Mouse (Mus musculus) neural tube, embryonic 15.5 days (tissue): ENCODE results near the gene Kifc1. TPM values are rescaled to one million over a fixed set of nuclear protein-coding genes. Genes with fewer than 3 reads are reported as not detected.
"Not testable (repeated sequence)": the region's sequence is repeated elsewhere in the genome, so short reads cannot be mapped to it uniquely, and the experiment has no call there.

ENCODE experiments used
- ATAC-seq: fragments of 200-750 bp; cut with Nextera tagmentation; 2 replicates; pipeline ENCODE4 v1.8.0; 2017; ENCODE audit warnings: mild to moderate bottlenecking, moderate TSS enrichment, moderate library complexity; ENCODE audit not compliant: low FRiP score
- H3K27ac ChIP-seq: fragments of 300-500 bp; sonication (generic); replicated peaks from 2 replicates; pipeline ENCODE4 v1.5.1; 2015; ENCODE audit warnings: mild to moderate bottlenecking, inconsistent platforms
- H3K27me3 ChIP-seq: fragments of 300-500 bp; sonication (generic); replicated peaks from 2 replicates; pipeline ENCODE4 v1.6.1; 2015; ENCODE audit warnings: inconsistent platforms
- H3K36me3 ChIP-seq: fragments of 300-500 bp; sonication (generic); 2 replicates; pipeline ENCODE4 v1.6.1; 2015; ENCODE audit warnings: inconsistent platforms
- H3K4me1 ChIP-seq: fragments of 300-500 bp; sonication (generic); 2 replicates; pipeline ENCODE4 v1.6.1; 2015; ENCODE audit warnings: inconsistent platforms
- H3K4me2 ChIP-seq: fragments of 300-500 bp; sonication (generic); 2 replicates; pipeline ENCODE4 v1.6.1; 2015; ENCODE audit warnings: inconsistent platforms, mild to moderate bottlenecking, moderate library complexity
- H3K4me3 ChIP-seq: fragments of 300-500 bp; sonication (generic); replicated peaks from 2 replicates; pipeline ENCODE4 v1.5.1; 2015; ENCODE audit warnings: mild to moderate bottlenecking, inconsistent platforms
- H3K9ac ChIP-seq: fragments of 300-500 bp; sonication (generic); replicated peaks from 2 replicates; pipeline ENCODE4 v1.6.1; 2015; ENCODE audit warnings: mild to moderate bottlenecking, inconsistent platforms
- H3K9me3 ChIP-seq: fragments of 300-500 bp; sonication (generic); replicated peaks from 2 replicates; pipeline ENCODE4 v1.6.1; 2016; ENCODE audit warnings: inconsistent platforms
- whole genome bisulfite sequencing: fragments of 180-500 bp; shearing (Covaris S2); methylation state at CpG from one replicate; pipeline ENCODE4 v1.1.7; 2015; ENCODE audit warnings: mixed read lengths; 5-methylcytosine and 5-hydroxymethylcytosine counted together
- polyA plus RNA-seq: library from polyadenylated mRNA; unstranded; fragments of >200 nt; fragmentation: Nextera tagmentation; extraction: Ambion mirVana; gene quantifications from 2 replicates; pipeline ENCODE4 v1.2.1, GENCODE M21; 2015

The Kifc1 gene
- polyA plus RNA-seq, 1 experiment from 2014 or later = 2.0 TPM

GRCm38 (mm10) chr17:33909077-33909868, 18.8 kb upstream of the Kifc1 start, which contains the start of gene Daxx:
Daxx (plus strand) TSS chr17:33909414.
- Histone ChIP-seq H3K4me1 (peaks cover 48% of the 10 kb centered on the region), H3K9me3 (no peaks in the 10 kb centered on the region), H3K9ac (peak within 1 kb of the TSS; percentile 91), H3K27ac (peak within 1 kb of the TSS; percentile 94), H3K36me3 (peaks cover 30% of the 10 kb centered on the region), H3K27me3 (no peaks in the 10 kb centered on the region), H3K4me3 (peak within 1 kb of the TSS; percentile 87), H3K4me2 (peak within 1 kb of the TSS; percentile 95)
- ATAC-seq = peak; percentile 95
- under 1% methylated on average over 68 of the region's 68 CpGs for WGBS

- Histone ChIP-seq H3K27ac (peak overlapping the region; percentile 94), H3K36me3 (peaks cover 22% of the 10 kb centered on the region), H3K9me3 (no peaks in the 10 kb centered on the region), H3K4me1 (peaks cover 41% of the 10 kb centered on the region), H3K4me3 (peak overlapping the region; percentile 87), H3K9ac (peak overlapping the region; percentile 70), H3K27me3 (no peaks in the 10 kb centered on the region), H3K4me2 (peak overlapping the region; percentile 95)
- peak; percentile 23 for ATAC-seq
- whole genome bisulfite sequencing = under 1% methylated on average over 43 of the region's 44 CpGs
Observed at GRCm38 (mm10) chr17:33908331-33909076, 18.0 kb upstream of the Kifc1 start.

GRCm38 (mm10) chr17:33904835-33905234, 14.4 kb upstream of the Kifc1 start, which contains the start of gene Platr17:
Platr17 (plus strand) TSS chr17:33905135.
- H3K9ac ChIP-seq, H3K4me3 ChIP-seq, H3K27me3 ChIP-seq, ATAC-seq, H3K9me3 ChIP-seq, H3K4me2 ChIP-seq, H3K36me3 ChIP-seq, H3K27ac ChIP-seq: not testable (repeated sequence)
- peaks cover 12% of the 10 kb centered on the region for H3K4me1 ChIP-seq
- 28% methylated on average over 3 of the region's 4 CpGs for WGBS

DNA sequence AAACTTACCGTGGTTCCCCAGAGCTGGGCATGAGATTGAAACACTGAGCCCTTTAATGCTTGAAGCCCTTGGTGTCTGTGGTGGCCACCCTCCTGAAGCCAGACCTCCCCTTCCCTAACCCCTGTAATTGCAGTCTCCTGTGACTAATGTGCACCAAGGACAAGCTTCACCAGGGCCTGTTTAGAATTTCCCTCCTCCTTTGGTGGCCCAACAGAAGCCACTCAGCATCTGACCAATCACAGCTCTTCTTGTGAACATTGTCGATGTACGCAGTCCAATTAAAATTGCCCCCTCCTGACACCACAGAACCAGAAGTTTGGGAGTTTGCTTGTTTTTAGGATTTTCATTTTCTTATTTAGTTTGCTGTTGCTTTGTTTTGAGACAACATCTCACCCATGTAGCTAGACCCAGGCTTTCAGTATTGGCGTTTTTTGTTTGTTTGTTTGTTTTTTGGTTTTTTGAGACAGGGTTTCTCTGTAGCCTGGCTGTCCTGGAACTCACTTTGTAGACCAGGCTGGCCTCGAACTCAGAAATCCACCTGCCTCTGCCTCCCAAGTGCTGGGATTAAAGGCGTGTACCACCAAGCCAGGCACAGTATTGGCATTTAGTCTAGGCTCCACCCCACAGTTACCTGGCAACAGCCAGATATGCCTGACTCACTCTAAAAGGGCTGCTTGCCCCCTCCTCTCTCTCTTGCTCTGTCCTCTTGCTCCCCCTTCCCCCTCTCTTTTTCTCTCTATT, 13.6 kb upstream of the Kifc1 start:
- not testable (repeated sequence) for H3K27me3 ChIP-seq, H3K4me3 ChIP-seq, H3K4me1 ChIP-seq, H3K27ac ChIP-seq, H3K9ac ChIP-seq, H3K36me3 ChIP-seq, H3K4me2 ChIP-seq, H3K9me3 ChIP-seq, ATAC-seq
- 77% methylated on average over 6 of the region's 6 CpGs for WGBS

- Histone ChIP-seq H3K27me3 (no peaks in the 10 kb centered on the region), H3K27ac (no peak overlapping the region), H3K4me3 (no peak overlapping the region), H3K4me1 (peaks cover 1% of the 10 kb centered on the region), H3K9ac (no peak overlapping the region), H3K9me3 (no peaks in the 10 kb centered on the region), H3K4me2 (no peak overlapping the region), H3K36me3 (no peaks in the 10 kb centered on the region)
- WGBS = 91% methylated on average over 7 of the region's 7 CpGs
- ATAC-seq = no peak
Observed at GRCm38 (mm10) chr17:33902491-33902890, 12.0 kb upstream of the Kifc1 start.

GRCm38 (mm10) chr17:33902079-33902478, 11.6 kb upstream of the Kifc1 start:
- 42% methylated on average over 4 of the region's 4 CpGs for WGBS
- ATAC-seq = no peak
- Histone ChIP-seq H3K27ac (no peak overlapping the region), H3K4me2 (no peak overlapping the region), H3K27me3 (no peaks in the 10 kb centered on the region), H3K9ac (no peak overlapping the region), H3K4me3 (no peak overlapping the region), H3K36me3 (no peaks in the 10 kb centered on the region), H3K4me1 (no peaks in the 10 kb centered on the region), H3K9me3 (no peaks in the 10 kb centered on the region)

DNA sequence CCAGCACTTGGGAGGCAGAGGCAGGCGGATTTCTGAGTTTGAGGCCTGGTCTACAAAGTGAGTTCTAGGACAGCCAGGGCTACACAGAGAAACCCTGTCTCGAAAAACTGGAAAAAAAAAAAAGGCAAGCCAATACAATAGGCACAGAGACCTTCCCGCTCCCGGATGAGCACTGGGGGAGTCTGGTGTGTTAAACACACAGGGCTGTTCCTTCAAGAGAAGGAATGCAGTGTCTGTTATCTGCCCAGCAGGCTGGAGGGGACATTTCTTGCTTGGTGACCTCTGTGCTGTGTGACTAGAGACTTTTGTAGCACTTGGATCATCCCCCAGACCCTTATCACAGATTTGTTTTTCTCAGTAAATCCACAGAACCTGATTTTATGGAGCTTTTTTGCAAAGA, 11.2 kb upstream of the Kifc1 start:
- H3K4me3 ChIP-seq = no peak overlapping the region
- no peaks in the 10 kb centered on the region for H3K27me3 ChIP-seq
- no peak overlapping the region for H3K27ac ChIP-seq
- no peaks in the 10 kb centered on the region for H3K4me1 ChIP-seq
- H3K4me2 ChIP-seq = no peak overlapping the region
- no peak overlapping the region for H3K9ac ChIP-seq
- no peak for ATAC-seq
- 65% methylated on average over 4 of the region's 4 CpGs for WGBS
- H3K9me3 ChIP-seq = no peaks in the 10 kb centered on the region
- H3K36me3 ChIP-seq = no peaks in the 10 kb centered on the region

DNA sequence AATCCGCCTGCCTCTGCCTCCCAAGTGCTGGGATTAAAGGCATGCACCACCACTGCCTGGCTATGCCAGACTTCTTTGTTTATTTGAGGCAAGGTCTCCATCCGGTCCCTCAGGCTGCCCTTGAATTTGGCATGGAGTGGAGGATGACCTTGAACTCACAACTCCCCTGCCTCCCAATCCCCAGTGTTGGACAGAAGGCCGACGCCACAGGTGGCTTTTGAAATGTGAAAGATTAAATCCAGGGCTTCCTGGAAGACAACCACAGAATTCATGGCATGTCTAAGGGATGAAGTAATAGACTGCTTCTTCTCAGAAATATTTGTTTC, 10.5 kb upstream of the Kifc1 start:
- Histone ChIP-seq H3K4me2 (no peak overlapping the region), H3K9ac (no peak overlapping the region), H3K27me3 (no peaks in the 10 kb centered on the region), H3K9me3 (no peaks in the 10 kb centered on the region), H3K4me1 (no peaks in the 10 kb centered on the region), H3K4me3 (no peak overlapping the region), H3K36me3 (no peaks in the 10 kb centered on the region), H3K27ac (no peak overlapping the region)
- ATAC-seq = no peak
- WGBS = 88% methylated on average over 4 of the region's 4 CpGs

DNA sequence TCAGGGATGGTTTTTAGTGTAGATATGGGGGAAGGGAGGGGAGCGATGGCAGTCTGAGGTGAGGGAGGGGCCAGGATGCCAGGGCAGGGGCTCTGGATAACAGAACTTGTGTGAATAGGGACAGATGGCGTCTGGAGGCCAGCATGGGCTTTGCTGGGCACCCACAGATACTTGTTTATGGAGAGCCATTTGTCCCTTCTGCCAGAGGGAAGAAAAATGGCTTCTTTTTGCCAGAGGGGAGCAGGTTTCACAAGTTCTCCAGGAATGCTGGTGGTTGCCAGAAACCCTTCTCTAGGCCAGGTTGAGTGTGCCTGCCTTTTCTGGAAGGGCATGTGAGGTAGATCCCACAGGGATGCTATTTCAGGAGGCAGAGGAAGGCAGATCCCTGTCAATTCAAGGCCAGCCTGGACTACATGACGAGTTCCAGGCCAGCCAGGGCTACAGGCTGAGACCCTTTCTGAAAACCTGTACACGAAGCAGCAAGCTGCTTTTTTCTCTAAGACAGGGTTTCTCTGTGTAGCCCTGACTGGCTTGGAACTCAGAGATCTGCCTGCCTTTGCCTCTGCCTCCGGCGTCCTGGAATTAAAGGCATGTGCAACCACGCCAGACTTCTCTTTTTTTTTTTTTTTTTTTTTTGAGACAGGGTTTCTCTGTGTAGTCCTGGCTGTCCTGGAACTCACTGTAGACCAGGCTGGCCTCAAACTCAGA, 10.0 kb upstream of the Kifc1 start:
- Histone ChIP-seq H3K27me3 (no peaks in the 10 kb centered on the region), H3K36me3 (no peaks in the 10 kb centered on the region), H3K9ac (no peak overlapping the region), H3K27ac (no peak overlapping the region), H3K4me3 (no peak overlapping the region), H3K4me1 (no peaks in the 10 kb centered on the region), H3K9me3 (no peaks in the 10 kb centered on the region), H3K4me2 (no peak overlapping the region)
- WGBS = 78% methylated on average over 7 of the region's 7 CpGs
- ATAC-seq = no peak

GRCm38 (mm10) chr17:33899642-33900041, 9.2 kb upstream of the Kifc1 start:
- Histone ChIP-seq H3K36me3 (no peaks in the 10 kb centered on the region), H3K9ac (no peak overlapping the region), H3K4me3 (no peak overlapping the region), H3K4me1 (no peaks in the 10 kb centered on the region), H3K9me3 (no peaks in the 10 kb centered on the region), H3K4me2 (no peak overlapping the region), H3K27me3 (no peaks in the 10 kb centered on the region), H3K27ac (no peak overlapping the region)
- 68% methylated on average over 4 of the region's 4 CpGs for WGBS
- no peak for ATAC-seq

DNA sequence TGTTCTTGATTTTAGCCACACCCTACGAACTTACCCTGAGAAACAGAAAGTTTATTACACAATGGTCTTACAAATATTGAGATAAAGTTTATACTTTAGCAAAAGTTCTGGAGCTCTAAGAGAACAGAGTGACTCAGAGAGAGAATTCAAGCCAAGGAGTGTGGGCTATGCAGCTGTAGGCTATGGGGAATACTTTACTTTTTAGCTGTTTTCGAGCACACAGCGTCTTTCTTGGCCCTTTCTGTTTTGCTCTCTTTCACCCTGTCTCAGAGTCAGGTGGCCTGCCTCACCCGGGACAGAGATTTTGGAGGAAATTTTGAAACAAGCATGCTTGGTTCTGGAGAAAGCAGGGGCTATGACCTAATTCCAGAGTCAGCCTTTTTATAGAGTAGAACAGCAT, 7.7 kb upstream of the Kifc1 start:
- not testable (repeated sequence) for H3K27ac ChIP-seq, H3K36me3 ChIP-seq, H3K9me3 ChIP-seq, H3K27me3 ChIP-seq, ATAC-seq, H3K4me1 ChIP-seq, H3K4me3 ChIP-seq, H3K4me2 ChIP-seq, H3K9ac ChIP-seq
- 83% methylated on average over 4 of the region's 4 CpGs for WGBS
